Mouse (Mus musculus) inflammation-experienced regulatory T-cells, adult 6 months (primary cell): ENCODE measurements around the gene Abca13. TPM values are rescaled to one million over a fixed set of nuclear protein-coding genes. Genes with fewer than 3 reads are reported as not detected.
"Not testable (repeated sequence)": the region's sequence is repeated elsewhere in the genome, so short reads cannot be mapped to it uniquely, and the experiment has no call there.

Source experiments
- ATAC-seq: one replicate; pipeline ENCODE4 v1.8.0; 2017
- polyA plus RNA-seq, 3 experiments: library from polyadenylated mRNA; unstranded; fragments of 100-300 nt; shearing (Covaris generic); gene quantifications; one replicate each; pipeline ENCODE4 v1.2.1; 2017

Abca13 gene
- polyA plus RNA-seq, 3 experiments from 2014 or later, result not detected

DNA sequence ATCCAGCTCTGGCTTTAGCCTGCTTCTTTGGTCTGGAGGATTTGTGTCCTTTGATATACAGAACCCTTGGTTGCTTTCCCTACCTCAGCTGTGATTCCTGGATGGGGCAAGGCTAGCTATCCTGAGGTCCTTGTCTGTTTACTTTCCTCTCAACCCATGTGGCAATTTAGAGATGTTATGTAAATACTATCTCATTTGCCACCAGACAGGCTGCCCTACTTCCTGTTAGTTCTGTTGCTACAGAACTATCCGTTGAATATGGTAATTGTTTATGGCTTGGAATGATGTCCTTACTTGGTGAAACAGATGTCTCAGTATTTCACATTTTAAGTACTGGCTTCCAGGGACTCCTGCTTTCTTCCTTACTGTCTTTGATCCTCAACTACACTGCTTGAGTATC lies 107.9 kb downstream of the Abca13 start:
- no peak for ATAC-seq

DNA sequence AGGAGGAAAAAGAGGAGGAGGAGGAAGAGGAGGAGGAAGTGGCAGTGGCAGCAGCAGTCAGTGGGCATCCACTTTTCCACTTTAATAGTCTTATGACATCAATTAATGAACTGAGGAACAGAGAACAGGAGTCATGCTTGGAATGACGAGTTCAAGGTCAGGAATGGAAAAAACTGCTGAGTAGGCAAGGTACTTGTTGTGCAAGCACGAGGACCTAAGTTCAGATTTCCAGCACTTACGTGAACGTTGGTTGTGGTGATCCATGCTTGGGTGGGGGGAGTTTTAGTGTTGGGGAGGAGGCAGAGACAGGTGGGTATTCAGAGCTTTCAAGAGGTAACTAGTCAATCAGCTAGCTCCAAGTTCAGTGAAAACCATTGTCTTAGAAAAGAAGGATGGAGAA lies 113.7 kb downstream of the Abca13 start:
- ATAC-seq, result no peak

DNA sequence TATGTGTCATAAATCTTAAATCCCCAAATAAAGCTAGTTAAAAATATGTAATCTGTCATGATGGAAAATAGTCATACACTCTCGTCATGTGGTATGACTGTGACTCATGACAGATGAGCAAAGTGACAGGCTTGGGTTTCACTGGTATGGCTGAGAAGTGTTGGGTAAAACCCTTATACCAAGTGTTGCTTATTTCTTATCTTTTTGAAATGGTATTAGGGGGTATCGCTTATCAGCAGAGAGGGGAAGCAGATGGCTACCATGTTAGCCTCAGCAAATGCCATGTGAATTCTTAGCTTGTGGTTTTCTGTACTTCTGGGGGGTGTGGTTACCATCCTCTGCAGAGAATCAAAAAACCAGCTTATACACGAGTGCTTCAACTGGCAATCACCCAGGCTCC lies 124.8 kb downstream of the Abca13 start:
- no peak for ATAC-seq

DNA sequence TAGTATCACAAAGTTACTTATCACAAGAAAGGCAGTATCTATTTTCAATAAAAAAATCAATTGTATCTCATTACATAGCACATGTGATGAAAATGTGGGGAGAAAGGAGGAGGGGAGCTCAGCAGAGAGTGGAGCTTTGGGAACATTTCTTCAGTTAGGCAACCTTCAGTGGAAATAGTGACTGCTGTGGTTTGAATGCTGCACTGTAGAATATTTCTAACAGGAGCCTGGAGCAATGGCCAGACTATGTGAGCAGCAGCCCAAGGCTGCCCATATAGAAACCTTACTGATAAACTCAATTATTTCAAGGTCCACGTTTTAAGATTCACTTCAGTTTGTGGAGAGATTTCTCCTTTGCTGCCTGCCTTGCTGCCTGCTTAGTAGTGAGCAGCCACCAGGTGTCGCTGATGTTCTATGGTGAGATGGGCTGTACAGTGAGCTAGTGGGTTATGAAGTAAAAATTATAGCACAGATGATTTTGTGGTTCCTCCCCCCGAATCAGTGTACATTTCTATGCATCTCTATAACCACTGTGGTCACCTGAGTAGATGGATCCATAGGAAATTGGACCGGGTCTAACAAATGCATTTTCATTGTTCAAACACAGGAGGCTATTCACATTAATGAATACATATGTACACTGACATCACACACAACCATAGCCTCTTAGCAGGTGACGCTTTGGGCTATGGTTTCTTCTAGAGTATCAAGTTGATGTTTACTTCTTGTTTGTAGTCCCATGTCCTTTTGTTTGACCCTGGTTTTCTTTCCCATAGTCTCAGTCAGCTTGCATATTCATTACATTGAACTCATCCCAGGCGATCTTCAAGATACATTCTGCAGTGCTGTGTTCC lies 125.6 kb downstream of the Abca13 start:
- no peak for ATAC-seq

DNA sequence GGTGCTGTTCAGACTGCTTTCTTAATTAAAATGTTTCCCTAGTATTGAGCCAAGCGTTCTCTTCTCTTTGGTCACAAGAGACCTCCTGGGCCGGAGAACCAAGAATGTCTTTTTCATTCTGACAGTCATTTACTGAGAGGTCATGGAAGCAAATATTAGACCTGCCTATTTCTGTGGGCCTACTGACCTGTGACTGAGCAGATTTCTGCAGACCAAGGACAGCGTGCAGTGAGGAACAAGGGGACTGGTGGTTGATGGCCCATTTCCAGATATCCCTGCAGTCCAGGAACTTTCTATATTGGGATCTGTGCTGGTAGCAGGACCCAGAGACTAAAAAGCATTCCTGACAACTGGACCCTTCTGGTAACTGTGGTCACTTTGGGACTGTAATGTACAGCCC lies 146.4 kb downstream of the Abca13 start:
- no peak for ATAC-seq

DNA sequence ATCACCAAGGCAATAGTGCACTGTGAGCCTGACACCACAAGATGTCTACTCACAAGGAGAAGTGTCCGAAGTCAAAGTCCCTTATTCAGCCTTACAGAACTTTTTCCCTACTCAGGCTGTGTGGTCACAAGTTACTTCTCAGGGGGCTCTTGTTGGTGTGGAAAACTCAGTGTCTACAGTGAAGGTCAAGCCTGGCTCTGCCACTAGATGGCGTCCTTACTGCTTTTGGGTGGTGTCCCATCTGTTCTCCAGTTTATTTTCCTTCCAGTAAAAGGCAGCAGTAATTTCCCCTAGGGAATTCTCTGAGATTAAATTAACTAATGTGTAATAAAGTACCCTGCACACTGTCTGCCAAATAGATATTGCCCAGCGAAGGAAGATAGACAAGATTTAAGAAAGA lies 156.0 kb downstream of the Abca13 start:
- ATAC-seq, result no peak

DNA sequence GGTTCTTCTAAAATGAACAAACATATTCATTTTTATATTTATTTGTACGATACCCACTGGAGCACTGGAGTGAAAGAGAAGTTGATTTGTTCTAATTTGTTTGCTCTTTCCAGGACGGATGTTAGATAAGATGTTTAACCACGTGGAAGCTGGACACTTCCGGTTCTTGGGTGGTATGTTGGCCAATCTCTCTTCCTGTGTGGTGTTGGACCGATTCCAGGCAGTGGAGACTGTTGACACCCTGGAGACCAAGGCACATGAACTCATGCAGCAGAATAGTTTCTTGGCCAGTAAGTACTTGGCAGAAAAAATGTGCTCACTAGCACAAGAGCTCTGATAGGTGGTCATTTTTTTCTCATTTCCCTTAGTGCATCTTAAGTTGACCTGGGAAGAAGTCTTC lies 181.4 kb downstream of the Abca13 start:
- ATAC-seq, result no peak

DNA sequence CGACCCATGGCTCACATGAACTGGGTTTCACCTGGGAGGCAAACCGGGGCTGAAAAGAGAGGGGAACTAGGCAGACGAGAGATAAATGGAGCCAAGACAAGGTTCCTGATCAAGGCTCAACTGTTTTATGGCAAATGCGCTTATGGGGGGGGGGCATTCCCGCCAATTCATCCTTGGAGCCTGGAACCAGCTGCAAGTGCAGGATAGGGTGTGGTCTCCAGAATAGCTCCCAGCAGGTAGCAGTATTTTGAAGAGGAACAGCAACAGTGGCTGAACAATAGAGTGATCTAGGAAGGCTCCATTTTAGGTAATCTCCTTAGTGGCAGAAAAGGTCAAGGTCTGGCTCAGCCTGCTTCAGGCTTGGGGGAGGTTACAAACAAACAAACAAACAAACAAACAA lies 182.7 kb downstream of the Abca13 start:
- not testable (repeated sequence) for ATAC-seq

DNA sequence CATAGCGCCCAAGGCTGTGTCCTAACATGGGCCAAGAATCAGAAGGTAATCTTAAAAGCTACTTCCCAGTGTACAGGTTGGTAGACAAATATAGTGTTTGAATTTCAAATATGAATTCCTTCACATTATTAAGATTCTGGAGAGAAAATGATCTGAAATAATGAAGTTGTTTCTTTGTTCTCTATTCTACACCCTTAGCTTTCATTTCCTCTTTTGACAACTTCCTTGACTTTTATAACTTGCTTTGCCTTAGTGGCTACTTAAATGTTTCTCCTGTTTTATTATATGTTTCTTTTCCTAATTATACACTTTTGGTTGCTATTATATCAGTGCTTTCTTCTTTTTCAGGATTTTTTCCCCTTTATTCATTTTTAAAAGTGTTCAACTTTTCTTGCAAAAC lies 196.8 kb downstream of the Abca13 start:
- no peak for ATAC-seq

DNA sequence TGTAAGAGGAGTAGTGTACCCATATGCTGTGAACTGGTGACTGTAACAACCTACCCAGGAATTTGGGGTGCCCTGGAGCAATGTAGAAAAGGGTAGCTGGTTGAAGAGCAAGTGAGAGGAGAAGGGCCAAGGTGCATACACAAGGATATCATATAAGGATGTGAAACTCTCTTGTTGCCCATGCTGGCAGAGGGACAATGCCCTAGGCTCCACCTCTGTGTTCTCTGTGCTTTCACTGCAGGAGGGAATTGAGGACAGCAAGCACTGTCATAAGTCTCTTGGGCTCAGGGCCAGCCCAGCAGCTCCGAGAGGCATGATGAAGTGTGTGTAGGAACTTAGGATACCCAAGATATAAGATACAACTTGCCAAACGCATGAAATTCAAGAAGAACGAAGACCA lies 225.2 kb downstream of the Abca13 start:
- no peak for ATAC-seq

DNA sequence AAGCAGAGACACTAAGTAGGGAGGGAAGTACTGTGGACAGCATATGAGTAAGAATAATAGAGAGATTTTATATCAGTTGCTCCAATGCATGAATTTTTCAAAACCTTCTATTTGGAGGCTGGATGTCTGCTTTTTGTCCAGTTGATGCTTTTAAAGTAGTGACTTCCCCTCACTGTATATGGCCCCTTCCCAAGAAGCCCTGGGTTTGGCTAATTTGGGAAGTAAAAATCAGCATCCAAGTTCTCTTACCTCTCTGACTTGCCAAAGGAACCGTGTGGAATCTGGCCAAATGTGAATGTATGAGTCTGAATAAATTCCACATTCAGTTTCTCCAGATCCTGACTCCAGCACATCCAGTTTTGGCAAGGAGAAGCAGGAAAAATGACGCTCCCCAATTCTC lies 228.5 kb downstream of the Abca13 start:
- ATAC-seq, result no peak

DNA sequence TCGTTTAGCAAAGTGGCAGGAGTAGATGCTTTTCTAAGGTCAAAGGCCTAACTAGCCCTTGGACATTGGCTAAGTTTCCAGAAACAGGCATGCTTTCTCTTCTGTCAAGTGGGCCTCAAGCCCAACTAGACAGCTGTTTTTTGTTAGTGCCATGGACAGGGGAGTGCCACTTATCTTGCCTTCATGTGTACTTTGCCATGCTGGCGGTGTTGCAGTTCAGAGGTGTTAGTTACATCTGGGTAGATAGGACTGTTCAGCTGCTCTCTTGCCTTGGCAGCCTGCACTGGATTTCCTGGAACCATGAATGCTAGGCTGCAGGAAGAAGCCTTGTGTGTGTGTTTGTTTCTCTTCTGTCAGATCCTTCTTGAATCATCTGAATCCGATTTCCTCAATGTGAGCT lies 235.7 kb downstream of the Abca13 start:
- no peak for ATAC-seq

DNA sequence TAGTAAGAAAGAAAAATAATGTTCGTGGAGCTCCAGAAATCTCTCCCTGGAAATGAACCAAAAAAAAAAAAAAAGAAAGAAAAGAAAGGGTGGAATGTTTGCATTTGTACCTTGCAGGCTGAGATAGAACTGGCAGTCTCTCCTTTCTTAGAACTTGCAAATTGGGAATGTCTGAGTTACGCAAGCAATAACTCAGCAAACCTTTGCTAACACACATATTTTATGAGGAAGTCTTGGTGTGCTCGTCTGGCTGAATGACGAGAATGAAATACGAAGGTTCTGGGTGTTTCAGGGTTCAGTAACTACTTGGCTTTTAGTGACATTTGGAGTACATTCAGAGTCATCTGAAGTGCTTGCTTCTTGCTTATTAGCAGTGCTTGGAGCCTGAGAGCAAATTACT lies 241.1 kb downstream of the Abca13 start:
- ATAC-seq, result no peak

DNA sequence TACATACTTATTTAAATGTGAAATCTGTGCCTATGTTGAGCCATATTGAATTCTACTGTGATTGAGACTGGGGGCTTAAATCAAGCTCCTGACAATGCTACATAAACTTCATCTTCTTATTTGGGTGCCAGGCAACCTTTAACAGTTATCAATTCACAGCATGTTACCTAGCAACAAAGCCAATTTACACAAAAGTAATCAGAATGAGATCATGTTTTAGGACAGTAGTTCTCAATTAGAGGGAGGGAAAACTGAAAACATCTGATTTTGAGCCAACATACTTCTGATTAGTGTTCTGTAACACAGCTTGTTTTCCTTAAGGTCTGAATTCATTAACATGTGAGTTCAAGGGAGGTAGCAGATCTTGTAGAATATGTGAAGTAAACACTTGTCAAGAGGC lies 244.9 kb downstream of the Abca13 start:
- no peak for ATAC-seq

DNA sequence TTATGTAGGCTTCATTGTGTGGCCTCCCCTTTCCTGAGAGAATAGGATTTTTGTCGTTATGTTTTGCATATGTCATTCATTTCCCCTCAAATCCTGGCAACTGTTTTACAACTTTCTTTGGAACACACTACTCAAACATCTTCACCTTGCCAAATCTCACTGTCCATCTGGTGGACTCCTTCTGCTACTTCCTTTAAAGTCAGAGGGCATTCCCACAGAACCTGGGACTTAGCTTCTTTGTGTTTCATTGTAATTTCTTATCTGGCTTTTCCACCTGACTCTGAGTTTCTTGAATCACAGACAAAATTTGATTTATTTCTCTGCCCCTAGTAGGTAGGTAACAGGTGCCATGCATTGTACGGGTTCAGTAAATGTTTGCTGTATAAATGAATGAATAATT lies 248.0 kb downstream of the Abca13 start:
- ATAC-seq, result no peak

DNA sequence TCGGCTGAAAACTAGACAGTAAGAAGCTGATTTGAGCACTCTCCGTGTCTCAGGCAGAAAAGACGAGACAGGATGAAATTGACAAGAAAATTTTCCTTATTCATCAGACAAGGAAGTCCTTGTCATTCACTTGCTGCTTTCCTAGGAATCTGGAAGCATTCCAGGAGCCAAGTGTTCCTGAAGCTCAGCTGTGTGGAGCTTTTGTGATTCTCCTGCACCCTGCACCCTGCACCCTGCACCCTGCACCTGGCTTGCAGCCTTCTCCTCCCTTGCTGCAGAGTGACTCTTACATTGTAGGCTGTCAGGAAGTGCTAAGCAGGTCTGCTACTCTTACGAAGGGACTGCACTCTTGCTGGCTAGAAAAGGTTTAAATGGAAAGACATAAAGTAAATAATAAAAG lies 249.4 kb downstream of the Abca13 start:
- no peak for ATAC-seq

DNA sequence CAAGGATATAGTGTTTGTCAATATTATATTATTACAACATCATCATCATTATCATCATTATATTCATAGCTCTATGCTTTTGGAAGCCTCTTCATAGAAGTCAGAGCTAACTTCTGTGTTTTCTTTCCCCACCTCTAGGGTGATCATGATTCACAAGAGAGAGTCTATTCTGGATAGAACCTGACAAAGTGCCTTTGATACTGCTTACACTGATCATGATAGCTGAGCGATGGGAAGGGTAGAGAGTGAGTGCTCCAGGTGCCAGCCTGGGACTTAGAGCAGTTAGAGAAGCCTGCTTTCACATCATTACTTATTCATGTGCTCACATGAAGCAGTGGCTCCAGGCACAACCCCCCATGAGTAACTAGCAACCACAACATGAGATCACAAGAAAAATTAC lies 280.7 kb downstream of the Abca13 start:
- ATAC-seq, result no peak

DNA sequence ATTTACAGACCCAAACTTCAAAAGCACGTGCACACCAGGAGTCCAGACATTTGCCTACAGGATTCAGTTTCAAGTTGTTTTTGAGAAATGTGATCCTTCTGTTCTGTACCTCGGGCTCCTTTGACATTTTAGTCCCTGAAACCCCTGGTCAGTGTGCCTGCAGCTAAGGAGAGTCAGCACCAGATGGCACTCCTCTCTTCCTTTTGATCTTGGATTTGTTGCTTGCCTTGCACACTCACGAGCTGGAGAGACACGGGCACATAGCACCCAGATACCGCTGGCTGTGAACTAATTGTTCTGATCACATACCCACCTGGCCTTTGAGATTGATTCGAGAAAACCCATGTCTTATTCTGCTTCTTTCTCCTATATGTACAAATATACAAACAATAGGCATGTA lies 289.8 kb downstream of the Abca13 start:
- no peak for ATAC-seq

DNA sequence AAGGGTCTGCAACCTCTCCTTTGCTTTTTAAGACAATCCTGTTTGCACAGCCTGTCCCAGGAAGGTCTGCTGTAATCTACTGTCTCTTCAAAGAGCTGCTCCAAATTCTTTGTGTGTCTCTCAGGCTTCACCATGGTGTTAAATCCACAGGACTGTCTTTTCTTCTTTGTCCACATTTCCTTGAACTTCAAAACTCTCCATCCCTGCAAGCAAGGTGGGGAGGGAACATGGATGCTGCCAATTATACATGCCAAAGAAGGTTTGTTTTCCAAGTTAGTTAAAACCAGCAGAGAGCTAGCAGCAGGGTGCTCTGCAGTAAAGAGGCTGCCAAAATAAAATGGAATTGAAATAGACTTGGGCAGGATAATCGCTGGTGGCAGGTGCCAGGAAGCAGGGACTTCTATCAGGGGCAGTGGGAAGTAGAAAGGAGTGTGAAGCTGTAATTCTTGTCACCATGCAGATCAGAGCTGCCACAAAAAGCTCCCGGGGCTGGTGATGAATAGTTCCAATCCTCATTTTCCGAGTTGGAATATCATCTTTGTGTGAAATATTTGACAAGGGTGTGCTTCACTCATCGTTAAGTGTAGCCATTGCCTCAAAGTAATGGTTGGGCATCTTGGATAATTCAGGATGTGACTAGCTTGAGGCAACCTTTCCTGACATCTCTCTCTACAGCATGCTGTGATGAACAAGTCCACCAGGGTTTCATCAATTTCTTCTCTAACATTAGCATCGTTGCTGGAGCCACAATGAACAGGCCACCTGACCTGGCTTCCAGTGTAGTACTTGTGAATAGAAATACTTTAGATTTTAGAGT lies 308.8 kb downstream of the Abca13 start:
- no peak for ATAC-seq

DNA sequence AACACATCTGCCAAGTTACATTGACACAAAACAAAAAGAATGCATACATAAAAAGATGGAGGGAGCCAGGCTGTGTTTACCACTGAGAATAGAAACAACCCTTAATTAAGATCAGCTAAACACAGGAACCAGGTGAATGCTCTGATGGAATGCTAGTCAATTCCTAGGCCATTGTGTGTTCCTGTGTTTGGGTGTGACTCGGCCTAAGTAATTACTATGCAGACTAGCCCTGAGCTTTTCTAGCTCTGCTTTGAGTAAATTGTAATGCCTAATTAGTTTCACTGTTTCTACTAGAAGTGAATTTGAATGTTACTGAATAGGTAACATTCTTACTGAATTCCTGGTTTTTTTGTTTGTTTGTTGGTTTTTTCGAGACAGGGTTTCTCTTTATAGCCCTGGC lies 323.2 kb downstream of the Abca13 start:
- not testable (repeated sequence) for ATAC-seq

DNA sequence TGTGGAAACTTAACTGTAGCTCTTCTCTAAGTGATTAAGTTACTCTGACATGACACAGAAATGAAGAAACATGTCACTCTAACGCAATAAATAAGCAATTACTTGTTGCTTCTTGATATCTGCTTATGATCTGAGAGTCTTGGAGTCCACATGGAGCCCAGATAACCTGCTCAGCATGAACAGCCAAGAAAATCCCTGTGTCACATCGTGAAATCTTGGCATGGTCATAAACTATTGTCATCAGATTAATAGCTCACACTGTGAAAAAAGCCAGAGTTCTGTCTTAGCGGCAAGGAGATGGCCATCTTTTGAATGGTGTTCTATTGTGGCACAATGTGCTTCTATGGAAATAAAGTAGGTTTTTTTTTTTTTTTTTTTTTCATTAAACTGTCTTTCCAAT lies 336.8 kb downstream of the Abca13 start:
- ATAC-seq, result no peak

DNA sequence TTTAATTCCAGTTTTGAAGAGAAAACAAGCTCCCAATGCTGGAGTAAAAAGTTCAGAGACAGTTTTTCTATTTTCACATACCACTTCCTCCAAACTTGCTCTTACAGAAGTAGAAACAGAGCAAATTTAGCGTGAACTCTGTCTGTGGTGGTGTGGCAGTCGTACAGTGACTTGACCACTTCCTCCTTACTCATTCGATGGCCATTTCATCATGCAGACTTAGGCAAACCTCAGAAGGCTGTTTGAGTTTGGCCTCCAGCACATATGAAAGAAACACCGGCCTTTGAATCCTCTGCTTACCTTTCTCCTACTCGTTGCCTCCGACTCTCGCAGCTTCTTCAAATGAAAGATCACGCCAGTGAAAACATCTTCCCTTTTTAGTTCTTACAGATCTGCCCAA lies 340.0 kb downstream of the Abca13 start:
- ATAC-seq, result no peak

DNA sequence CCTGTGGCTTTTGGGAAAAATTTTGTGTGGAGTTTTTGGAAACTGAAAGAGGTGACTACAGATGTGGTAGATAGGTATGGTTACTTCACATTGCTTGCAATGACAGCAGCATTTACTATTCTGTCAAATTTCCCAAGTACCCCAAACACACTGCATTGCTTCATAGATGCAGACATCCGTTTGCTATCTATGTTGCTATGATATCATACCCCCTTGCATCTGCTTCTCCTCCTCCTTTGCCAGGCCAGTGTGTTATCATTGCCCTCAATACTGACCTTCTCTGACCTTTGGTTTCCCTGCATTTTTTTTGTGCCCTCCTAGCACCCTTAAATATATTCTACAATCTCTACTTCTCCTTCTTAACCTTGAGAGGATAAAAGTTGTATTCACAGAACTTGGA lies 341.4 kb downstream of the Abca13 start:
- no peak for ATAC-seq

DNA sequence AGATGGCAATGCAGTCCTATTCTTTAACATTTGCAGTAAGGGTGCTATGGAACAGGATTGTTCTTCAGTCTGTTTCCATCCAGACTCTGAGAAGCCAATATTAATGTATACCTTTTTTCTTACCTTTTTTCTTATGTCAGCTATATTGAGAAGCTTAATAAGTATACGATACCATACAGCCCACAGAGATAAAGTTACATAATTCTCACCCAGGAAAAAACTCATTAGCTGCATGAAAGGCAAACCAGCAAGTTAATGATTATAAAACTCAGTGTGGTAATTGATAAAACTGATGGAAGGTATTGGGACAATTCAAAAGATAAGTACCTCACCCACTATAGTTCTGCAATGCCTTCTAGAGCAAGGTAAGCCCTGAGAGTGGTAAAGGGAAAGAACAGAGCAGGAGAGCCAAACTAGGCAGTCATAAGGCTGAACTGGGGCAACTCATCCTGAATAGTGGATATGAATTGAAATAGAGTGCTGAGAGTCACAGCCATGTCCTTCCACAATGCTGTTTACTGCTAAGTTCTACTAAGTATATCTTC lies 342.0 kb downstream of the Abca13 start:
- no peak for ATAC-seq
